ENCODE assay signal across 8 mouse cellular contexts in genomic region chr9:114690119-114690601, GRCm38 (mm10). TPM values are rescaled to one million over a fixed set of nuclear protein-coding genes. Genes with fewer than 3 reads are reported as not detected.
A peak's percentile ranks its signal among the peaks of the same experiment; 100 is the strongest.
DNase-seq lines count a peak whose midpoint lies in the region; ATAC-seq and TF ChIP-seq lines count a peak whose summit lies in the region.

No protein-coding gene starts in this region.

- no peak for ATAC-seq in CD4-positive, CD25-positive, alpha-beta regulatory T cell, adult 4 months
- ATAC-seq in forebrain, postnatal 0 days, result no peak
- ATAC-seq in liver, embryonic 16.5 days (ENCODE audit: low read depth), result no peak; the same call in 1 of the 2 replicates
- no peak for ATAC-seq in neural tube, embryonic 13.5 days (ENCODE audit: low read depth)

- intact Hi-C loops in left cerebral cortex, postnatal 4 days (cut with DNase I), result no loop called here

- TF ChIP-seq CTCF in forebrain, postnatal 0 days (IDR thresholded peaks at IDR 0.05; ENCODE audit: low read depth), result no peak

- peaks cover 23% of the 10 kb centered on the region for H3K36me3 ChIP-seq in forebrain, postnatal 0 days (ENCODE audit: insufficient read depth)
- H3K36me3 ChIP-seq in liver, embryonic 16.5 days (ENCODE audit: control insufficient read depth, insufficient read depth), result peaks cover 4% of the 10 kb centered on the region
- H3K36me3 ChIP-seq in neural tube, embryonic 13.5 days, result peaks cover 40% of the 10 kb centered on the region

- no peaks in the 10 kb centered on the region for H3K27me3 ChIP-seq in forebrain, postnatal 0 days (ENCODE audit: insufficient read depth, low read length)
- H3K27me3 ChIP-seq in liver, embryonic 16.5 days (ENCODE audit: control insufficient read depth, insufficient read depth, low read depth, low read length), result no peaks in the 10 kb centered on the region
- no peaks in the 10 kb centered on the region for H3K27me3 ChIP-seq in neural tube, embryonic 13.5 days

- no peak overlapping the region for H3K27ac ChIP-seq in forebrain, postnatal 0 days (ENCODE audit: low read depth, low read length)
- no peak overlapping the region for H3K27ac ChIP-seq in liver, embryonic 16.5 days (ENCODE audit: low read length)
- H3K27ac ChIP-seq in neural tube, embryonic 13.5 days (replicated peaks), result peak overlapping the region; percentile 98

- H3K9ac ChIP-seq in forebrain, postnatal 0 days, result peak overlapping the region; percentile 97
- no peak overlapping the region; the same call in 1 of the 2 replicates for H3K9ac ChIP-seq in liver, embryonic 16.5 days (ENCODE audit: low read depth, low read length)
- H3K9ac ChIP-seq in neural tube, embryonic 13.5 days, result peak overlapping the region; percentile 96

- no peaks in the 10 kb centered on the region for H3K9me3 ChIP-seq in forebrain, postnatal 0 days (ENCODE audit: low read length)
- no peaks in the 10 kb centered on the region for H3K9me3 ChIP-seq in liver, embryonic 16.5 days (replicated peaks; ENCODE audit: control insufficient read depth, low read length)
- no peaks in the 10 kb centered on the region for H3K9me3 ChIP-seq in neural tube, embryonic 13.5 days

- peak; percentile 5 for DNase-seq in CD4-positive, CD25-positive, alpha-beta regulatory T cell, adult 2 months (ENCODE audit: low read depth, low spot score)
- DNase-seq in adrenal gland, adult 8-10 months, result peak; percentile 20
- peak; percentile 18 for DNase-seq in forebrain, postnatal 0 days
- no peak for DNase-seq in right cerebral cortex, postnatal 36 days (ENCODE audit: low spot score in 2 of 2)
- no peak for DNase-seq in left cerebral cortex, postnatal 4 days

- H3K4me1 ChIP-seq in forebrain, postnatal 0 days (ENCODE audit: insufficient read depth), result peaks cover 20% of the 10 kb centered on the region
- H3K4me1 ChIP-seq in liver, embryonic 16.5 days (ENCODE audit: control insufficient read depth, low read depth, low read length), result peaks cover 21% of the 10 kb centered on the region
- peaks cover 39% of the 10 kb centered on the region for H3K4me1 ChIP-seq in neural tube, embryonic 13.5 days (replicated peaks)

- peak overlapping the region; percentile 76 for H3K4me3 ChIP-seq in forebrain, postnatal 0 days (ENCODE audit: low read depth, low read length)
- peak overlapping the region; percentile 75 for H3K4me3 ChIP-seq in liver, embryonic 16.5 days (ENCODE audit: low read depth, low read length)
- H3K4me3 ChIP-seq in neural tube, embryonic 13.5 days, result peak overlapping the region; percentile 99

- H3K4me2 ChIP-seq in forebrain, postnatal 0 days (ENCODE audit: low read depth), result peak overlapping the region; percentile 66
- peak overlapping the region; percentile 84 for H3K4me2 ChIP-seq in liver, embryonic 16.5 days (ENCODE audit: low read depth, low read length)
- peak overlapping the region; percentile 76 for H3K4me2 ChIP-seq in neural tube, embryonic 13.5 days

- 9% methylated on average over 10 of the region's 10 CpGs for WGBS in forebrain, postnatal 0 days
- WGBS in liver, embryonic 16.5 days (ENCODE audit: insufficient replicate concordance), result 23% methylated on average over 10 of the region's 10 CpGs
- 5% methylated on average over 10 of the region's 10 CpGs for WGBS in neural tube, embryonic 13.5 days

RNA-seq across cellular contexts. Expression of gene Dync1li1, which starts 1.6 kb away (rescaled TPM):
- 10 to 100 TPM; 45.1 to 46.5 TPM for polyA plus RNA-seq in CD4-positive, CD25-positive, alpha-beta regulatory T cell, adult 4 months (2017; shearing (Covaris generic))
- total RNA-seq in adrenal gland, adult 8-10 months (2022), result 10 to 100 TPM; 37.9 to 45.9 (median 44.1) TPM
- total RNA-seq in forebrain, postnatal 0 days (2014; rRNA removed), result 136 and 152 TPM in 2 replicates
- polyA plus RNA-seq in forebrain, postnatal 0 days (2015; fragmentation: Nextera tagmentation; extraction: Ambion mirVana), result 127 and 145 TPM in 2 replicates
- 18.4 and 19.3 TPM in 2 replicates for polyA plus RNA-seq in liver, embryonic 16.5 days (2015; fragmentation: Nextera tagmentation; extraction: Ambion mirVana)
- 143 and 151 TPM in 2 replicates for polyA plus RNA-seq in neural tube, embryonic 13.5 days (2015; fragmentation: Nextera tagmentation; extraction: Ambion mirVana)
- 100 to 1,000 TPM; 121 to 128 TPM for total RNA-seq in left cerebral cortex, postnatal 4 days (2021)

RNA-seq across cellular contexts. Expression of gene Cmtm6, which starts 40.8 kb away (rescaled TPM):
- 10 to 100 TPM; 74.0 to 81.7 TPM for polyA plus RNA-seq in CD4-positive, CD25-positive, alpha-beta regulatory T cell, adult 4 months (2017; shearing (Covaris generic))
- total RNA-seq in adrenal gland, adult 8-10 months (2022), result 100 to 1,000 TPM in 1 of 4 experiments, 10 to 100 TPM in 3; 68.5 to 105 (median 78.0) TPM
- 16.3 and 17.1 TPM in 2 replicates for total RNA-seq in forebrain, postnatal 0 days (2014; rRNA removed)
- polyA plus RNA-seq in forebrain, postnatal 0 days (2015; fragmentation: Nextera tagmentation; extraction: Ambion mirVana), result 19.5 and 22.7 TPM in 2 replicates
- 28.9 and 32.2 TPM in 2 replicates for polyA plus RNA-seq in liver, embryonic 16.5 days (2015; fragmentation: Nextera tagmentation; extraction: Ambion mirVana)
- polyA plus RNA-seq in neural tube, embryonic 13.5 days (2015; fragmentation: Nextera tagmentation; extraction: Ambion mirVana), result 20.3 and 22.3 TPM in 2 replicates
- total RNA-seq in left cerebral cortex, postnatal 4 days (2021), result 10 to 100 TPM; 19.6 to 20.6 TPM

RNA-seq across cellular contexts. Expression of gene Cnot10, which starts 50.2 kb away (rescaled TPM):
- polyA plus RNA-seq in CD4-positive, CD25-positive, alpha-beta regulatory T cell, adult 4 months (2017; shearing (Covaris generic)), result 10 to 100 TPM; 23.9 to 24.1 TPM
- 10 to 100 TPM; 42.5 to 51.1 (median 44.4) TPM for total RNA-seq in adrenal gland, adult 8-10 months (2022)
- 45.2 and 50.6 TPM in 2 replicates for total RNA-seq in forebrain, postnatal 0 days (2014; rRNA removed)
- 44.4 and 47.1 TPM in 2 replicates for polyA plus RNA-seq in forebrain, postnatal 0 days (2015; fragmentation: Nextera tagmentation; extraction: Ambion mirVana)
- polyA plus RNA-seq in liver, embryonic 16.5 days (2015; fragmentation: Nextera tagmentation; extraction: Ambion mirVana), result 23.0 and 24.4 TPM in 2 replicates
- 57.1 and 62.2 TPM in 2 replicates for polyA plus RNA-seq in neural tube, embryonic 13.5 days (2015; fragmentation: Nextera tagmentation; extraction: Ambion mirVana)
- 10 to 100 TPM; 48.4 to 53.1 TPM for total RNA-seq in left cerebral cortex, postnatal 4 days (2021)

Comparison
In these comparisons a context has a peak if more than half of its experiments do, and no peak if none do; other contexts are left out.
1. DNase-seq: peak in CD4-positive, CD25-positive, alpha-beta regulatory T cell, adult 2 months (single experiment), adrenal gland, adult 8-10 months (single experiment) and forebrain, postnatal 0 days (single experiment); none in right cerebral cortex, postnatal 36 days (0 of 2) and left cerebral cortex, postnatal 4 days (single experiment).
2. Peak in every context shown above with its lines, with median percentiles within 50 percentile points of each other: H3K4me2 ChIP-seq and H3K4me3 ChIP-seq.